Mouse (Mus musculus): ENCODE data around the gene Sirt6.

DNA sequence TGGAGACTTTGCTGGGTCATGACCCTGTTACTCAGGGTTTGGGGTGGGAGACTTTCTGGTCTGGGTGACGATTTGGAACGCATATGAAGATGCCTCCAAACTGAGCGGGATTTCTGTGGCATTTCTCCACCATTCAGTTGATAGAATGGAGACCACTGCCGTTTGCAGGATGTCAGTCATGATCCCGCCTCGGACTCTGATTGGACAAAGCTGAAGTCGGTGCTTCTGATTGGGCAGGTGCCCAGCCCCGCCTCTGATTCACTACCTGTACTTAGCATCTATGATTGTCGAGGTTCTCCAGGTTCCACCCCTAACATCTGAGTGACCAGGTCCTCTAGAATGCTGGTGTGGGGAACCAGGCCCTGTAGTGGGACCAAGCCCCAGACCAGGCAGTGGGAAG lies 6.8 kb downstream of the Sirt6 start:
- TF ChIP-seq EP300 (IDR thresholded peaks at IDR 0.05; ENCODE audit: low read depth in 1 of 2, low read length in 2 of 2) (no peak), TAL1 (IDR thresholded peaks at IDR 0.05; ENCODE audit: low read length) (no peak), CTCF (IDR thresholded peaks at IDR 0.05 in 2 of 3, conservative IDR thresholded peaks at IDR 0.05 in 1 of 3; ENCODE audit: control insufficient read depth in 1 of 3, insufficient read depth in 1 of 3, low read depth in 2 of 3, low read length in 3 of 3, poor library complexity in 1 of 3, severe bottlenecking in 1 of 3) (no peak), POLR2A (IDR thresholded peaks at IDR 0.05; ENCODE audit: control insufficient read depth in 1 of 2, insufficient read depth in 1 of 2, low read depth in 1 of 2, low read length in 2 of 2, poor library complexity in 1 of 2) (no peak), GABPA (IDR thresholded peaks at IDR 0.05; ENCODE audit: low read depth, low read length) (no peak), HCFC1 (IDR thresholded peaks at IDR 0.05; ENCODE audit: low read depth, low read length) (no peak)
